22 mouse cellular contexts compared by ENCODE assay signal in genomic region chr15:96828681-96829080, GRCm38 (mm10).
A peak's percentile ranks its signal among the peaks of the same experiment; 100 is the strongest.
DNase-seq lines count a peak whose midpoint lies in the region; ATAC-seq and TF ChIP-seq lines count a peak whose summit lies in the region.
"Had no signal": no experiment of that assay in that cellular context is flagged by ENCODE, and none has a peak within 500 bp of the region (broad histone marks: within the 10 kb centered on the region; RNA-seq: fewer than 3 reads in every experiment).

No protein-coding gene starts in this region.

- no peak overlapping the region for H3K4me2 ChIP-seq in heart, embryonic 12.5 days
- H3K4me2 ChIP-seq in hindbrain, embryonic 11.5 days (replicated peaks; ENCODE audit: low read depth, low read length): no peak overlapping the region

- no peaks in the 10 kb centered on the region for H3K9me3 ChIP-seq in heart, embryonic 12.5 days (replicated peaks)
- H3K9me3 ChIP-seq in heart, embryonic 10.5 days: no peaks in the 10 kb centered on the region
- no peaks in the 10 kb centered on the region for H3K9me3 ChIP-seq in limb, embryonic 10.5 days (replicated peaks)
- no peaks in the 10 kb centered on the region for H3K9me3 ChIP-seq in hindbrain, embryonic 11.5 days (ENCODE audit: control insufficient read depth, low read length)

- H3K4me1 ChIP-seq in heart, embryonic 12.5 days (replicated peaks): peaks cover 4% of the 10 kb centered on the region; the same call in 1 of the 2 replicates
- 0 out of 2 replicates have a peak, but pooled peaks cover 13% of the 10 kb centered on the region for H3K4me1 ChIP-seq in heart, embryonic 10.5 days
- H3K4me1 ChIP-seq in embryonic fibroblast, embryonic 13.5 days (ENCODE audit: control insufficient read depth, insufficient read depth, low read length): peaks cover 11% of the 10 kb centered on the region
- no peaks in the 10 kb centered on the region for H3K4me1 ChIP-seq in limb, embryonic 10.5 days
- H3K4me1 ChIP-seq in hindbrain, embryonic 11.5 days (replicated peaks; ENCODE audit: control insufficient read depth, insufficient read depth, low read length): no peaks in the 10 kb centered on the region
- H3K4me1 ChIP-seq in thymus, adult 2 months (replicated peaks; ENCODE audit: control insufficient read depth, insufficient read depth, low read length): 0 out of 2 replicates have a peak, but pooled peaks cover 4% of the 10 kb centered on the region

- no peak for TF ChIP-seq CTCF in embryonic fibroblast, embryonic 13.5 days (IDR thresholded peaks at IDR 0.05; ENCODE audit: borderline replicate concordance, insufficient read depth, low read length)
- TF ChIP-seq CTCF in thymus, adult 2 months (IDR thresholded peaks at IDR 0.05; ENCODE audit: borderline replicate concordance, control insufficient read depth, extremely low read depth, insufficient read depth, low read length, poor library complexity): no peak

- ATAC-seq in heart, embryonic 12.5 days (ENCODE audit: insufficient number of reproducible peaks, low FRiP score): no peak
- no peak for ATAC-seq in hindbrain, embryonic 11.5 days (ENCODE audit: low FRiP score)
- ATAC-seq: activated CD4-positive, CD25-positive, alpha-beta regulatory T cell, adult 4 months; CD4-positive, CD25-positive, alpha-beta regulatory T cell, adult 4 months; Patski had no signal

- peak; percentile 73 for DNase-seq in heart, adult 11 months
- DNase-seq in heart, embryonic 10.5 days (ENCODE audit: low spot score): peak; percentile 58
- no peak for DNase-seq in heart, adult 8-10 months (ENCODE audit: low spot score)
- peak; percentile 20 for DNase-seq in limb, embryonic 10.5 days (ENCODE audit: low spot score)
- DNase-seq in hindbrain, embryonic 11.5 days (ENCODE audit: low spot score): no peak
- DNase-seq in thymus, adult 2 months: no peak
- DNase-seq: adrenal gland, adult 2 months; adrenal gland, adult 8-10 months; adrenal gland, postnatal 10 days; adrenal gland, postnatal 14 days; adrenal gland, postnatal 25 days; adrenal gland, postnatal 36 days; B cell, adult 2 months; cerebellum, adult 11 months; cerebellum, adult 11-12 months had no signal

- no peak overlapping the region for H3K4me3 ChIP-seq in heart, embryonic 12.5 days
- no peak overlapping the region for H3K4me3 ChIP-seq in heart, embryonic 10.5 days
- no peak overlapping the region for H3K4me3 ChIP-seq in embryonic fibroblast, embryonic 13.5 days (ENCODE audit: insufficient read depth, low read length)
- no peak overlapping the region for H3K4me3 ChIP-seq in limb, embryonic 10.5 days
- no peak overlapping the region for H3K4me3 ChIP-seq in hindbrain, embryonic 11.5 days (ENCODE audit: low read depth, low read length)
- no peak overlapping the region for H3K4me3 ChIP-seq in thymus, adult 2 months (ENCODE audit: control insufficient read depth, insufficient read depth, low read length)

- WGBS in heart, embryonic 12.5 days: 84% methylated on average over 8 of the region's 8 CpGs
- 86% methylated on average over 8 of the region's 8 CpGs for WGBS in heart, embryonic 10.5 days
- WGBS in limb, embryonic 10.5 days: 90% methylated on average over 8 of the region's 8 CpGs
- WGBS in hindbrain, embryonic 11.5 days: 90% methylated on average over 8 of the region's 8 CpGs
- WGBS in thymus, adult 2 months: 97% methylated on average over 8 of the region's 8 CpGs

- H3K9ac ChIP-seq in heart, embryonic 12.5 days: no peak overlapping the region
- H3K9ac ChIP-seq in hindbrain, embryonic 11.5 days (ENCODE audit: low read depth, low read length): no peak overlapping the region

- H3K27ac ChIP-seq in heart, embryonic 12.5 days (ENCODE audit: poor library complexity, severe bottlenecking): no peak overlapping the region
- no peak overlapping the region for H3K27ac ChIP-seq in heart, embryonic 10.5 days
- 0 out of 2 replicates have a peak overlapping the region, but pooled peaks have one; percentile 95 for H3K27ac ChIP-seq in embryonic fibroblast, embryonic 13.5 days (ENCODE audit: insufficient read depth, low read length)
- no peak overlapping the region for H3K27ac ChIP-seq in limb, embryonic 10.5 days
- no peak overlapping the region for H3K27ac ChIP-seq in hindbrain, embryonic 11.5 days (ENCODE audit: low read depth, low read length)
- no peak overlapping the region for H3K27ac ChIP-seq in thymus, adult 2 months (ENCODE audit: control insufficient read depth, insufficient read depth, low read length)

- TF ChIP-seq POLR2A in embryonic fibroblast, embryonic 13.5 days (IDR thresholded peaks at IDR 0.05; ENCODE audit: low read depth, low read length): no peak
- no peak for TF ChIP-seq POLR2A in thymus, adult 2 months (IDR thresholded peaks at IDR 0.05; ENCODE audit: control insufficient read depth, extremely low read depth, insufficient read depth, low read length, poor library complexity)

- no peaks in the 10 kb centered on the region for H3K27me3 ChIP-seq in heart, embryonic 12.5 days (replicated peaks)
- no peaks in the 10 kb centered on the region for H3K27me3 ChIP-seq in heart, embryonic 10.5 days (ENCODE audit: insufficient read depth, poor library complexity, severe bottlenecking)
- H3K27me3 ChIP-seq in limb, embryonic 10.5 days (ENCODE audit: low read depth, poor library complexity, severe bottlenecking): no peaks in the 10 kb centered on the region
- no peaks in the 10 kb centered on the region for H3K27me3 ChIP-seq in hindbrain, embryonic 11.5 days (ENCODE audit: control insufficient read depth, insufficient read depth, low read length)
- no peaks in the 10 kb centered on the region for H3K27me3 ChIP-seq in thymus, adult 2 months (ENCODE audit: control insufficient read depth, insufficient read depth, low read length)
- H3K27me3 ChIP-seq: CH12.LX, Patski had no signal

- H3K36me3 ChIP-seq in heart, embryonic 12.5 days: no peaks in the 10 kb centered on the region
- no peaks in the 10 kb centered on the region for H3K36me3 ChIP-seq in heart, embryonic 10.5 days
- H3K36me3 ChIP-seq in limb, embryonic 10.5 days: no peaks in the 10 kb centered on the region
- no peaks in the 10 kb centered on the region for H3K36me3 ChIP-seq in hindbrain, embryonic 11.5 days (ENCODE audit: control insufficient read depth, insufficient read depth, low read length)
- H3K36me3 ChIP-seq in thymus, adult 2 months (ENCODE audit: control insufficient read depth, insufficient read depth, low read length): no peaks in the 10 kb centered on the region
- H3K36me3 ChIP-seq: G1E had no signal

Comparison
In these comparisons a context has a peak if more than half of its experiments do, and no peak if none do; other contexts are left out.
1. DNase-seq: peak in heart, adult 11 months (single experiment), heart, embryonic 10.5 days (single experiment) and limb, embryonic 10.5 days (single experiment); none in heart, adult 8-10 months (single experiment), hindbrain, embryonic 11.5 days (single experiment) and thymus, adult 2 months (single experiment).